Mouse (Mus musculus) monocyte, adult 2 months (primary cell): Measurements from ENCODE around the gene Pnpla1.

Experiments used
- DNase-seq, 2 experiments: peaks; one replicate each; pipeline ENCODE4 v3.0.0; 2022; ENCODE audit warnings: low spot score in 2 of 2, low read depth in 1 of 2

Pnpla1 gene

DNA sequence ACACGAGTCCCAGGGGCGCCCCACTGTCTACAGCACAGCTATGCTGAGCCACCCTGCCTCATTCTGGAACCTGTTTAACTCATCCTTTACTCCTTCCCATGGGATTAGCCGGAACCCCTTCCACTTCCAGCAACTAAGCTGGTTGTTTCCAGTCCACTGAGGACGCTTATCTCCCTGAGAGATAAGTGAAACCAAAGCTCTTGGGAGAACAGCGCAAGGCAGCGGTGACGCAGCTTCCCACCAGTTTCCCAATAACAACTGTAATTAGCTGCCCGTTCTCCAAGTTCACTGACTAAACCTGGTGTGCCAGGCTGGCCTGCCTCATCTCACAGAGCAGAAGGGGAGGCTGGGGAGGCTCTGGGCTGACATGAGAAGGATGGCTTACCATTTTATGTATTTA is 62.9 kb downstream of the Pnpla1 start:
- no peak for DNase-seq

DNA sequence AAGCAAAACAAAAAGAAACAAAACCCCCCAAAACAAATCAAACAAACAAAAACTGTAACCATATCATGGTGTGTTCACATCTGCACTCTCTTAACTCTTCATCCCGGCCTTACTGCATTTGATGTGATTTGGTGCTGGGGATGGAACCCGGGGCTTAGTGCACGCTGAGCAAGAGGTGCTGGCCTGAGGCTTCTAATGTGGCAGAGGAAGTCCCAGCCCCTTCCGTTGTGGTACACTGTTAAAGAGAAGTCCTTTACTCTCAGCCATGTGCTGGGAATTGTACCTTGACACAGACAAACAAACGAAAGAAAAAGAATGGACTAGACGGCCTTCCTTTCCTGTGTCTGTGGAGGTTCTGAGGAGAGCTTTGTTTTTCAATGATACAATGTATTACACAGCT is 63.9 kb downstream of the Pnpla1 start:
- DNase-seq: no peak

DNA sequence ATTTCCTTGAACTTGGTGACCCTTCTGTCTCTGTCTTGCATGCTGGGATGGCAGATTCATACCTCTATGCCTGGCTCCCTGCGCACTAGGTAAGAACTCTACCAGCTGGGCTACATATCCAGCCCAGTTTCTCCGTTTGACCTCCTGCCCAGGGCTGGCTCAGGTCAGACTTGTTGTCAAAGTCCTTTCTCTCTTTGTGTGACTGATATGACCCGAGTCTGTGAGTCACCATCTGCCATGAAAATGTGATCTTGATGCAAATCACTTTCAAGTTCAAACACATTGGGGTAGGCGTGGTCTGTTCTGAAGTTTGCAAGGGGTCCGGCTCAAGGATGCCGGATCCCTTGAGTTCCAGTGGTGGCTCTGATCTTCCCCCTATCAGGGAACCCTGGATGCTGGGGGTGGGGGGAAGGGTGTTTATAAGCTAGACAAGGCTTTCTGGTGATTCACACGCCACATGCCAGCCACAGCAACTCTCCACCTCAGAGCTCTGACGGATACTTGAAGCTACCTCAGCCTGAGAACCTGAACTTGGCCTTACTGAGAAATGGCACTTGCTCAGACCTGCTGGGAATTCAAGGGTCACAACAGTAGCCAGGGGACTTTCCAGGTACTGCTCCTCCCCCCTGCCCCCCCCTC is 66.9 kb downstream of the Pnpla1 start:
- no peak for DNase-seq

DNA sequence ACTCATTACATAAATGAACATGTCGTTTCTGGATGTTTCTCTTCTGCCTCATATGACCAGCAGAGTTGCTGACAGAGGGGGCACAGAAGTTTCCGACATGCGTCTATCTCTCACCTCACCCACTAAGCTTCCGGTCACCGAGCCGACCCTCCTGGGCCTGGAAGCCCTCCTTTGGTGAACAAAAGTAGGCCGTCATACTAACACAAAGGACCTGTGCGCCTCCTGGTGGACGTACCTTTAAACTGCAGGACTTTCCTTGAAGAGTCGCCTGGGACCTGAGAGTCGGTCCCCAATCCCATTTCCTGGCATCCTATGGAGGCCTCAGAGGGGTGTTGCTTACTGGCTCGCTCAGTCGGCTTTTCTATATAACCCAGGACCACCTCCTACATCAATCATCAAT is 68.2 kb downstream of the Pnpla1 start:
- peak in 1 of 2 experiments; percentile 52 for DNase-seq

DNA sequence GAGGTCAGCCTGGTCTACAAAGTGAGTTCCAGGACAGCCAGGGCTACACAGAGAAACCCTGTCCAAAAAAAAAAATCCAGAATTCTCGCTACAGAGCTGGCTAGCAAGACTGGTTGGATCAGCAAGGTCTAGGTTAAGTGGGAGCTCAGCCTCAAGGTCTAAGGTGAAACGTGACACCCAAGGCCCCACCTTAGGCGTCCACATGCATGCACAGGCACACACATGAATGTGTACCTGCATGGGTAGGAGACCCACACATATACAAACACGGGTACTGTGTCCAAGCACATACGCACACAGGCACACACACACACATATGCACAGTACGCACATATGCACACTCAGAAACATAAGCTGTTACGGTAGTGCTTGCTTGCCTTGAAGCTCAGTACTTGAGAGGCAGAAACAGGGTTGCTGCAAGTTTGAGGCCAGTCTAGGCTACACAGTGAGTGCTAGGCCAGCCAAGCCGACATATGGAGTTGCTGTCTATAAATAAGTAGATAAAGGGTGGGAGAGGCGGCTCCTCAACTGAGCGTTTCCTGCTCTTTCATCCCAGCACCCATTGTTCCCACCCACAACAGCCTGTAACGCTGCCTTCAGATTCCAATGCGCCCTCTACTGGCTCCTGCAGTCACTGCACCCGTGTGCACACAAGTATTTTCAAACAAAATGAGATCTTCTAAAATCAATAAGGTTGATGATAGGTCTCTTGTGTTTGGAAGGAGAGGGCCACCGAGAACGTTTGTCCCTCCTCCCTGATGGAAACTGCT is 68.8 kb downstream of the Pnpla1 start:
- DNase-seq: no peak

DNA sequence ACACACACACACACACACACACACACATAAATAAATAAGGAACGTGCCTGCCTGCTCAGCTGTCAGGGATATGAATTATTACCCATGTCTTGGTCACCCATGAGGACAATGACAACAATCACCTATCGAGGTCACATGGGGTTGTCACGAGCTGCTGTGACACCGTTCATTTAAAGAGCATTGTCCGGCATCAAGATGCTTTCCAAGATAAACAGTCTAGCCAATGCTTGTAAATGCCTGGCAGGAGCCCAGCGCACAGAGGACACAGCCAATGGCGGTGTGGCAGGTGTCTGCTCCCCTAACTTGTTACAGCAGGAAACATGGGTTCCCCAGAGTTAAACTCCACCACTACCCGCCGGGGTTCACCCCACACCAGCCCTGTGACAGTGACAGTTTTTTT is 69.8 kb downstream of the Pnpla1 start:
- DNase-seq: no peak

DNA sequence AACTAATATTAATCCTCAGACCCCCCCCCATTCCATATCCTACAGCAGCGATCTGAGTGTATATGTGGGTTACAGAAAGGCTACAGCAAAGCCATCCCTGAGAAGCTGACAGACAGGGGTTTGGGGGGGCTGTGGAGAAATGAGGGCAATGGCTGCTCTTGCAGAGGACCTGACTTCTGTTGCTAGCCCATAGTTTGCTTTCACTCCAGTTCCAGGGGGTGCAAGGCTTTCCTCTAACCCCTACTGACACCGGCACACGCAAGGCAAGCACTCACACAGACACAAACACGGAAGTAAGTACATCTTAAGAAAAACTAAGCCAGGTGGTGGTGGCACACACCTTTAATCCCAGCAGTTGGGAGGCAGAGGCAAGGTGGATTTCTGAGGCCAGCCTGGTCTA is 71.2 kb downstream of the Pnpla1 start:
- DNase-seq: no peak

DNA sequence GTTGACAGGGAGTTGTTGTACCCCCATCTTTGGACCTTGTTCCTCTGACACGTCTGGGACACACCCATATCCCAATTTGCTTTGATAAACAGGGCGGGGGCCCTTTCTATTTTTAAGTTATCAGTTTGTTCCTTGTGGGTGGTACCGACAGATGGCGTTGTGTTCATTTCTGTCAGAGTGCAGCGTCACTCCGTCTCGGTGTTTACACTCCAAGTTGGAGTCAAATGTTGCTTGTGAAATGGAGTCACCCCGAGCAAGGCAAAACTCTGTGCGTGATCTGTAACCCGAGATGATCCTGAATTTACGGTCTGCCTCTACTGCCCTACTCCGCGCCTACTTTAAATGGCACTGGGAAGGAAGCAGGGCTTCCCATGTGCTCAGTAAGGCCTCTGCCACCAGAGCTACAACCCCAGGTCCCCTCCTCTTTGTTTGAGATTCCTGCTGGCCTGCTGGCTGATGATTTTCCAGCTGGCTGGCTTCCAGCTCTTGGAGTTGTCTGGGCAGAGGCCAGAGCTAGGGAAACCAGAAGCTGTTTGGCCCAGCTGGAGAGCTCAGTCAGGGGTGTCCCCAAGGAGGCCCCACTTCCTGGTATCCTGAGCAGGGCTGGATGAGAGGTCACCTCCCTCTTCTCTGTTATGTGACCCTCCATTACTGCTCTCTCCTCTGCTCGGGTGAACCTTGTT is 72.3 kb downstream of the Pnpla1 start:
- no peak for DNase-seq

DNA sequence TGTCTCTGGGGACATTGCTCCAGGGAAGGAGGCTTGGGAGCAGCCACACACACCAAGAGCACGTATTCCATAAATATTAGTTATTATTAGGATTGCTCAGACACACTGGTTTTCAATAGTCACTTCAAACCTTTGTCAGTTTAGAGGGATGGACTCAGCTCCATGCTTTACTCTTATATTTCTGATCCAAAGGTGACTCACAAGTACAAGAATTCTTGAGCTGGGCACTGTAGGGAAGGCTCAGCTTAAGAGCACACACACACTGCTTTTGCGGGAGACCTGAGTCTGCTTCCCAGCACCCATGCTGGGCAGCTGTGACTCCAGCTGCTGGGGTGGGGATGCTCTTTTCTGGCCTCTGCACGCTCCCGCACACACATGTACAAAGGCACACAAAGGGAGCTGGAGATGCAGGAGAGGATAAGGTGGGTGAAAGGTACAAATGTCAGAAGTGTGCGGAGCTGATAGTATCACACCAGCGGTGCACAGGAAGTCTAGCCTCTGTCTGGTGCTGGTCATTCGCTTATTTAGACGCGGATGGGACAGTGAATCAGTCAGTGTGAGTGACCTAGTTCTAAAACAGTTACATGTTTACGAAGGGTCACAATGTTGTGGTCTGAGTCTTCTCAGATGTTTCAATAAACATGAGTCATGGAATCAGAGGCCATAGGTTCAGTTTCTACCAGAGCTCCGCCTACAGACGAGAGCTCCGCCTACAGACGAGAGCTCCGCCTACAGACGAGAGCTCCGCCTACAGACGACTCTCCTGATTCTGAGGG is 73.4 kb downstream of the Pnpla1 start:
- DNase-seq: no peak

DNA sequence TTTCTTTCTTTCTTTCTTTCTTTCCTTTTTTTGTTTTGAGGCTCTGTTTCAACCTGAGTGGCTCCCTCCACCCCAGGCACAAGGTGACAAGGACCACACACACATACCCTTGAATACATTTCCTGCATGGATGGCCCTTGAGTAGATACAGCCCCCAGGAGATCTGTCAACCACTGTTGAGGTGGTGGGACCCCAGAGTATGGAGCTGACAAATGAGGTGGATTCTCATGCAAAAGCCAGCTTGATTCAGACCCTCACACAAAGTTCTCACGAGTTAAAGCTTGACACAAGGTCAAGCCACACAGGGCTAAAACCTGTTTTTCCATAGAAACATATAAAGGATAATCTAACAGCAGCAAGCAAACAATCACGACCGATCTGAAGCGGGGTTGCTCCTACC is 74.1 kb downstream of the Pnpla1 start:
- DNase-seq: no peak

DNA sequence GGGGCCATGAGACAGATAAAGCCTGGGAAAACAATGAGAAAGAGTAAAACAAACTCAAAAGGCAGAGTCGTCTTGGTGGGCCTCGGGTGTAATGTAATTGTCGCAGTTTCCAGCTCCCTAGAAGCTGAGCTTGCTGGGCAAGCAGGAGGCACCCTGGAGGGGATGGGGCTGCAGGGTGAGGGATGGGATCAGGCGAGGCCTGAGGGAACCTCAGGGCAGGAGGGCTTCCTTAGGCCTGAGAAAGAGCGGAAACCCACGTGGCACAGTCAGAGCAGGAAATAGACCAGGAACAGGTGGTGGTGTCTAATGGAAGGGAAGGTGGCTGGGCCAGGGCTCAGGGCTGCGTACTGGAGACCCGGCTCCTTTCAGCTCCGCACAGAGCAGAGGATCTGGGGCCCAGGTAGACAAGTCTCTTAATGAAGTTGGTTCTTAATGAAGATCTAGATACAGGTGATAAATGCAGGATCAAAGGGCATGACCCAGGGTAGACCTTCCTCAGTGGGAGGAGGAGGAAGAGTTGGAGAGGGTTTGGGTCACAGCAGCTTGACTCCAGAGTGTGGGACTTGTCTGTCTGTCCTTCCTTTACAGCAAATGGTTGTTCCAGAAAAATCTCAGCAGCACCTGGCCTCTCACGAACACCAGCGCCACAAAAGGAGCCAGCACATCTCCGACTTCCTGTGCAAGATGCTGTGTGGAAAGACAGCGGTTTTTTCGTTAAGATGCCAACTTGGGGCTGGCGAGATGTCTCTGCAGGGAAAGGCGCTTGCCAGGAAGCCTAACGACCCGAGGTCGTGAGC is 76.1 kb downstream of the Pnpla1 start:
- no peak for DNase-seq

DNA sequence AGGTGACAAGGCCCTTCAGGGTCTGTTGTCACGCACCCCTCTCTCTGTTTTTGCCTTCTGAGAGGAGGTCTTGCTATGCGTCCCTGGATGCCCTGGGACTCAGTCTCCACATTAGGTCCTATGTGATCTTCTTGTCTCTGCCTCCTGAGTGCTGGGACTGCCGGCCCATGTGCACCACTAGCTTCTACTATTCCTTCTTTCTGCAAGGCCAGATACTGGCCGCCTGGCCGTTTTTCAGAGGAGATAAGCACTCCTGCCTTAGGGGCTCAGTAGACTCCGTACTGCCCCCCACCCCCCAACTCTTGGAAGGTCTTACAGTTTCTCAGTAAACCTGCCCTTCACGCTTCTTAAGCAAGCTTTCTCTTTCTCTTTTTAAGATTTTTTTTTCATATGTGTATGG is 77.9 kb downstream of the Pnpla1 start:
- DNase-seq: no peak

DNA sequence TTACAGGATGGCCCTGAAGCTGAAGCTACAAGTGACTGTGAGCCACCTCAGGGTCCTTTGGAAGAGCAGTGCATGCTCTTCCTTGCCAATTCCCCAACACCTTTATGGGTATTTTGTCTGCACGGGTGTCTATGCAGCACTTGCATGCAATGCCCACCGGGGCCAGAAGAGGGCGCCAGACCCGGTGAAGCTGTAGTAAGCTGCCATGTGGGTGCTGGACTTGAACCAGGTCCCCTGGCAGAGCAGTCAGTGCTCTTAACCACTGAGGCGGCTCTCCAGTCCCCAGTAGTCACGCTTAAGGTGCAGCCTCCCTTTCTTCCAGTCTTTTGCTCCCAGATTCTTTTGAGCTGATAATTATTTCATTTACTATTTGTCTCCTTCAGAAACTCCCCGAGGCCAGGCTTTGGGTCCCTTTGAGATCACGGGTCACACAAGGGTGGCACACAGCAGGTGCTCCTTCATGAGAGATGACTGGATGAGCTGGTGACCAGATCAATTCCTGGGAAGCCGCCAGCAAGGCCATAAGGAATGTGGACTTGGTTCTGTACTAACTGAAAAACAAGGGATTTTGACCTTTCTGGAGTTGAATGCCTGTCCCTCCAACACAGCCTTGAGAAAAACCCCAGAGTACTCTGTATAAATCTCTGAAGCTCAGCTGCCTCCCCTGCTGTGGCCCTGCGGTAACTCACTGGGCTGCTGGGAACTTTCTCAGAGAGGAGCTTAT is 78.6 kb downstream of the Pnpla1 start:
- DNase-seq: peak in 1 of 2 experiments; percentile 61
